16 mouse cellular contexts compared by ENCODE assay signal in genomic region chr5:110944326-110944725, GRCm38 (mm10).
"Had no signal": no experiment of that assay in that cellular context is flagged by ENCODE, and none has a peak within 500 bp of the region (broad histone marks: within the 10 kb centered on the region; RNA-seq: fewer than 3 reads in every experiment).

No protein-coding gene starts in this region.

- H3K4me1 ChIP-seq: stomach, embryonic 15.5 days had no signal

- H3K36me3 ChIP-seq: neural tube, embryonic 13.5 days; neural tube, embryonic 15.5 days; stomach, embryonic 15.5 days had no signal

- H3K27ac ChIP-seq: neural tube, embryonic 13.5 days; neural tube, embryonic 15.5 days; stomach, embryonic 15.5 days; stomach, postnatal 0 days had no signal

- H3K27me3 ChIP-seq: neural tube, embryonic 13.5 days; neural tube, embryonic 15.5 days; stomach, embryonic 15.5 days had no signal

- H3K9ac ChIP-seq: neural tube, embryonic 13.5 days; neural tube, embryonic 15.5 days; stomach, embryonic 15.5 days had no signal

- H3K4me2 ChIP-seq: neural tube, embryonic 13.5 days; neural tube, embryonic 15.5 days; stomach, embryonic 15.5 days had no signal

- DNase-seq: retina, postnatal 1 day; right cerebral cortex, adult 18-20 months; right cerebral cortex, postnatal 14 days; right cerebral cortex, postnatal 25 days; right cerebral cortex, postnatal 4 days; spleen, adult 18-20 months; thymus, adult 18-20 months; thymus, adult 2 months; thymus, postnatal 14 days; thymus, postnatal 25 days; thymus, postnatal 36 days; thymus, postnatal 4 days had no signal

- H3K4me3 ChIP-seq: neural tube, embryonic 13.5 days; neural tube, embryonic 15.5 days; stomach, embryonic 15.5 days had no signal

- H3K9me3 ChIP-seq: neural tube, embryonic 13.5 days; neural tube, embryonic 15.5 days; stomach, embryonic 15.5 days had no signal
